Mouse (Mus musculus) embryonic facial prominence, embryonic 15.5 days (tissue): ENCODE results near the gene Jmjd6. TPM values are rescaled to one million over a fixed set of nuclear protein-coding genes. Genes with fewer than 3 reads are reported as not detected.
A peak's percentile ranks its signal among the peaks of the same experiment; 100 is the strongest.

Experiments
- ATAC-seq: fragments of 200-750 bp; cut with Nextera tagmentation; 2 replicates; pipeline ENCODE4 v1.8.0; 2017; ENCODE audit warnings: low read depth, moderate TSS enrichment; ENCODE audit not compliant: insufficient number of reproducible peaks, low FRiP score, low TSS enrichment
- H3K27ac ChIP-seq: fragments of 300-500 bp; sonication (generic); replicated peaks from 2 replicates; pipeline ENCODE4 v1.5.1; 2015; ENCODE audit warnings: mild to moderate bottlenecking, inconsistent platforms
- H3K27me3 ChIP-seq: fragments of 300-500 bp; sonication (generic); 2 replicates; pipeline ENCODE4 v1.6.1; 2015; ENCODE audit warnings: inconsistent platforms
- H3K36me3 ChIP-seq: fragments of 300-500 bp; sonication (generic); 2 replicates; pipeline ENCODE4 v1.6.1; 2015; ENCODE audit warnings: mild to moderate bottlenecking, inconsistent platforms
- H3K4me1 ChIP-seq: fragments of 300-500 bp; sonication (generic); 2 replicates; pipeline ENCODE4 v1.6.1; 2015; ENCODE audit warnings: inconsistent platforms
- H3K4me2 ChIP-seq: fragments of 300-500 bp; sonication (generic); replicated peaks from 2 replicates; pipeline ENCODE4 v1.6.1; 2015; ENCODE audit warnings: mild to moderate bottlenecking, inconsistent platforms
- H3K4me3 ChIP-seq: fragments of 300-500 bp; sonication (generic); replicated peaks from 2 replicates; pipeline ENCODE4 v1.5.1; 2015; ENCODE audit warnings: mild to moderate bottlenecking, inconsistent platforms
- H3K9ac ChIP-seq: fragments of 300-500 bp; sonication (generic); 2 replicates; pipeline ENCODE4 v1.6.1; 2015; ENCODE audit warnings: inconsistent platforms
- H3K9me3 ChIP-seq: fragments of 300-500 bp; sonication (generic); replicated peaks from 2 replicates; pipeline ENCODE4 v1.6.1; 2016; ENCODE audit warnings: inconsistent platforms
- WGBS: fragments of 180-500 bp; shearing (Covaris S2); methylation state at CpG from one replicate; pipeline ENCODE4 v1.1.7; 2015; 5-methylcytosine and 5-hydroxymethylcytosine counted together
- polyA plus RNA-seq: library from polyadenylated mRNA; unstranded; fragments of >200 nt; fragmentation: Nextera tagmentation; extraction: Ambion mirVana; gene quantifications from 2 replicates; pipeline ENCODE4 v1.2.1, GENCODE M21; 2015

Jmjd6 gene
- polyA plus RNA-seq, 1 experiment from 2014 or later: 74.1 TPM

GRCm38 (mm10) chr11:116810983-116811901 is 32.0 kb downstream of the Jmjd6 start:
- H3K4me1 ChIP-seq: peaks cover 78% of the 10 kb centered on the region
- H3K36me3 ChIP-seq: no peaks in the 10 kb centered on the region; the same call in 1 of the 2 replicates
- H3K9me3 ChIP-seq: no peaks in the 10 kb centered on the region
- peak overlapping the region; percentile 31 for H3K4me3 ChIP-seq
- H3K27ac ChIP-seq: peak overlapping the region; percentile 83
- ATAC-seq: peak; percentile 83
- WGBS: 9% methylated on average over 32 of the region's 32 CpGs
- peak overlapping the region; percentile 55 for H3K4me2 ChIP-seq
- H3K27me3 ChIP-seq: no peaks in the 10 kb centered on the region
- H3K9ac ChIP-seq: peak overlapping the region; percentile 18; the same call in 1 of the 2 replicates

DNA sequence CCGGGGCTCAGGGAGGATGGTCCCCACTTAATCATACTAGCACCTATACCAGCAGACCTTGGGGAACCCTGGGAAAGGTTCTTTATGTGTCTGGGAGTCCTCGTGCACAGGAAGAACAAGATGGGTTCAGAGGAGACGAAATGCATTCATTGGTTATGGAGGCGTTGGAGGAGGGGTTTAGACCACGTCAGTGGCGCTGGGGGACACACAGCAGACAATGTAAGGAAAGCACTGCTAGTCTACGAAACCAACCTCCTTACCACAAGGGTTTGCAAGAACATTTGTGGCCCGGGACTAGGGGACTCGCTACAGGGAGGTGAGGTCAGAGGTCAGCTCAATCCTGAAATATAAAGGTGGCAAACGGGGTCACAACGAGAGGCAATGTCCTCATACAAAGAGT is 32.7 kb downstream of the Jmjd6 start:
- Histone ChIP-seq H3K4me2 (no peak overlapping the region), H3K9ac (0 out of 2 replicates have a peak overlapping the region, but pooled peaks have one; percentile 18), H3K4me3 (no peak overlapping the region), H3K27ac (no peak overlapping the region), H3K27me3 (no peaks in the 10 kb centered on the region), H3K36me3 (no peaks in the 10 kb centered on the region; the same call in 1 of the 2 replicates), H3K4me1 (peaks cover 76% of the 10 kb centered on the region), H3K9me3 (no peaks in the 10 kb centered on the region)
- WGBS: 69% methylated on average over 11 of the region's 11 CpGs
- no peak for ATAC-seq

DNA sequence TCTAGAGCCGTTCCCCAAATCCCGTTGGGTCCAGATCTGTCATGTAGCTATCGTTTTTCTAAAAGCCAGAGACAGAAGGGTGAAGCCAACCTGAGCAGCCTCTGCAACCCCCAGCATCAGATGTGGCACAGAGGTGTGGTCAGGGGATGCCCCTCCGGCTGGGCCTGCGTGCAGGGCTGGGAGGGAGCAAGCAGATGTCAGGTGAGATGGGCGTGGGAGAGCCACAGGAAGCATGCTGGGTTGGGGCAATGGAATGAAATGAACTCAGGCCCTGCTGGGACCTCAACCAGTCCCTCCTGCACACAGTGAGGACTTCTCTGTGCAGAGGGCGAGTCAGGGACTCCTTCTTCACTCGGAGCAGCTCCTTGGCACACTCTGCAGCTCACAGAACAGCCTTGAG is 33.7 kb downstream of the Jmjd6 start:
- H3K27me3 ChIP-seq: no peaks in the 10 kb centered on the region
- H3K36me3 ChIP-seq: no peaks in the 10 kb centered on the region; the same call in 1 of the 2 replicates
- 74% methylated on average over 8 of the region's 8 CpGs for WGBS
- peaks cover 67% of the 10 kb centered on the region for H3K4me1 ChIP-seq
- ATAC-seq: no peak
- no peaks in the 10 kb centered on the region for H3K9me3 ChIP-seq
- H3K9ac ChIP-seq: no peak overlapping the region; the same call in 1 of the 2 replicates
- H3K4me2 ChIP-seq: no peak overlapping the region
- H3K27ac ChIP-seq: no peak overlapping the region
- H3K4me3 ChIP-seq: no peak overlapping the region

GRCm38 (mm10) chr11:116808811-116809395 is 34.3 kb downstream of the Jmjd6 start:
- no peak for ATAC-seq

DNA sequence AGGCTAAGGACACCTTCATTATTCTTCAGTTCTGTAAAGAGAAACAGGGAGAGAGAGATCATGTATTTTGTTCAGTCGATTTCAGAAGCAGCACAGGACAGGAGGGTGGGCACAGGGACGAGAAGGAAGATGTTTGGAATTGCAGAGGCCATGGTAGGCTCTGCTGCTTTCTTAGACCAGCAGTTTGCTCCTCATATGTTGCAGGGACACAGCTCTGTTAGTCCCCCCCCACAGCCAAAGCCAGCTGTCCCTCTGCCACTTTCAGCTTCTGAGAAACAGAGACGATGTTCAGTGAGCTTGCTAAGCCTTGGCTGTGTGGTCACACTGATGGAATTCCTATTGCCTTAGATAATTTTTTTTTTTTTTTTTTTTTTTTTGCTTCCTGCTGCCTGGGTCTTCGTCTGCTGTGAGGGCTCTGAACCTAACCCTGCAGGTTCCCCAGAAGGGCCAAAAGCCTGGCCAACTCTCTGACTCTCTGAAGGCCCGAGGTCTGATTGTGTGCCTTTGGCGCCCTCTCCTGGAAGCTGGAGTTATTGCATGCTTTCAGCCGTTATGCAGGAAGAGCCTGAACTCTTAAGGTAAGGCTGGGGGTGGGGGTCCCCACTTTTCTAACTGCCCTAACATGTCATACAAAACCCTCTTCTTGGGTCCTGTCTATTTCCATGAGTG is 35.2 kb downstream of the Jmjd6 start:
- Histone ChIP-seq H3K27me3 (no peaks in the 10 kb centered on the region), H3K9me3 (no peaks in the 10 kb centered on the region), H3K4me1 (peaks cover 53% of the 10 kb centered on the region), H3K4me3 (no peak overlapping the region), H3K27ac (peak overlapping the region; percentile 73), H3K4me2 (no peak overlapping the region), H3K9ac (no peak overlapping the region), H3K36me3 (no peaks in the 10 kb centered on the region; the same call in 1 of the 2 replicates)
- WGBS: 23% methylated on average over 7 of the region's 7 CpGs
- peak; percentile 15; the same call in 1 of the 2 replicates for ATAC-seq

More at GRCm38 (mm10) chr11:116808811-116809395, 34.3 kb downstream of the Jmjd6 start:
- Histone ChIP-seq H3K27ac (no peak overlapping the region), H3K9me3 (no peaks in the 10 kb centered on the region), H3K9ac (no peak overlapping the region), H3K36me3 (no peaks in the 10 kb centered on the region; the same call in 1 of the 2 replicates), H3K27me3 (no peaks in the 10 kb centered on the region), H3K4me2 (no peak overlapping the region), H3K4me1 (peaks cover 61% of the 10 kb centered on the region), H3K4me3 (no peak overlapping the region)
- 79% methylated on average over 11 of the region's 11 CpGs for WGBS

GRCm38 (mm10) chr11:116807526-116807925 is 35.7 kb downstream of the Jmjd6 start:
- Histone ChIP-seq H3K9me3 (no peaks in the 10 kb centered on the region), H3K36me3 (no peaks in the 10 kb centered on the region; the same call in 1 of the 2 replicates), H3K4me2 (no peak overlapping the region), H3K4me1 (peaks cover 47% of the 10 kb centered on the region), H3K9ac (no peak overlapping the region), H3K27ac (peak overlapping the region; percentile 73), H3K27me3 (no peaks in the 10 kb centered on the region), H3K4me3 (no peak overlapping the region)
- ATAC-seq: no peak
- 60% methylated on average over 3 of the region's 3 CpGs for WGBS

- no peaks in the 10 kb centered on the region for H3K27me3 ChIP-seq
- no peak overlapping the region; the same call in 1 of the 2 replicates for H3K27ac ChIP-seq
- H3K36me3 ChIP-seq: no peaks in the 10 kb centered on the region; the same call in 1 of the 2 replicates
- H3K9ac ChIP-seq: no peak overlapping the region
- H3K4me2 ChIP-seq: no peak overlapping the region
- H3K9me3 ChIP-seq: no peaks in the 10 kb centered on the region
- ATAC-seq: no peak
- WGBS: 38% methylated on average over 7 of the region's 7 CpGs
- peaks cover 43% of the 10 kb centered on the region for H3K4me1 ChIP-seq
- no peak overlapping the region for H3K4me3 ChIP-seq
Observed at GRCm38 (mm10) chr11:116807116-116807515, 36.1 kb downstream of the Jmjd6 start.

GRCm38 (mm10) chr11:116806136-116807071 is 36.8 kb downstream of the Jmjd6 start:
- Histone ChIP-seq H3K9ac (no peak overlapping the region), H3K9me3 (no peaks in the 10 kb centered on the region), H3K4me2 (no peak overlapping the region), H3K27ac (no peak overlapping the region), H3K4me3 (no peak overlapping the region), H3K27me3 (no peaks in the 10 kb centered on the region), H3K4me1 (peaks cover 38% of the 10 kb centered on the region), H3K36me3 (no peaks in the 10 kb centered on the region; the same call in 1 of the 2 replicates)
- 59% methylated on average over 15 of the region's 15 CpGs for WGBS
- no peak for ATAC-seq

- Histone ChIP-seq H3K4me2 (no peak overlapping the region), H3K4me3 (no peak overlapping the region), H3K27me3 (no peaks in the 10 kb centered on the region), H3K9ac (no peak overlapping the region), H3K27ac (no peak overlapping the region), H3K36me3 (no peaks in the 10 kb centered on the region), H3K9me3 (no peaks in the 10 kb centered on the region), H3K4me1 (peaks cover 17% of the 10 kb centered on the region; the same call in 1 of the 2 replicates)
- 71% methylated on average over 5 of the region's 5 CpGs for WGBS
- no peak for ATAC-seq
Observed at GRCm38 (mm10) chr11:116802709-116803108, 40.5 kb downstream of the Jmjd6 start.

GRCm38 (mm10) chr11:116801106-116801505 is 42.1 kb downstream of the Jmjd6 start:
- H3K27ac ChIP-seq: no peak overlapping the region
- ATAC-seq: no peak
- H3K9me3 ChIP-seq: no peaks in the 10 kb centered on the region
- no peaks in the 10 kb centered on the region for H3K27me3 ChIP-seq
- H3K36me3 ChIP-seq: no peaks in the 10 kb centered on the region
- H3K4me3 ChIP-seq: no peak overlapping the region
- no peak overlapping the region for H3K9ac ChIP-seq
- no peak overlapping the region for H3K4me2 ChIP-seq
- H3K4me1 ChIP-seq: 0 out of 2 replicates have a peak, but pooled peaks cover 5% of the 10 kb centered on the region
- WGBS: 67% methylated on average over 5 of the region's 5 CpGs
